Mouse (Mus musculus) small intestine, adult 10 weeks (tissue): Measurements from ENCODE around the gene Brf1. TPM values are rescaled to one million over a fixed set of nuclear protein-coding genes. Genes with fewer than 3 reads are reported as not detected.

Experiments
- polyA plus RNA-seq: library from polyadenylated mRNA; stranded (reverse); fragments of 350-450 nt; fragmentation: Illumina TruSeq; extraction: RNeasy Lipid Tissue Mini Kit (QIAGEN cat#74804); gene quantifications from one replicate; pipeline ENCODE4 v1.2.3, GENCODE M21; 2014; ENCODE audit warnings: low replicate concordance

Brf1 gene
- polyA plus RNA-seq, result 11.7 TPM

GRCm38 (mm10) chr12:113000294-113001132 is at the start of gene Brf1:
Brf1 (minus strand) TSS chr12:113000704.

GRCm38 (mm10) chr12:113013604-113014558 is 13.4 kb upstream of the Brf1 start, which contains the start of gene Pacs2:
Pacs2 (plus strand) TSS chr12:113014508.

GRCm38 (mm10) chr12:112976371-112977073 is 24.0 kb downstream of the Brf1 start, which contains the start of gene Btbd6:
Btbd6 (plus strand) TSS chr12:112976482.

GRCm38 (mm10) chr12:112941776-112942713 is 58.5 kb downstream of the Brf1 start, which contains the start of gene Nudt14:
Nudt14 (minus strand) TSS chr12:112942124.

GRCm38 (mm10) chr12:112929562-112930352 is 70.7 kb downstream of the Brf1 start, which contains the start of gene Jag2:
Jag2 (minus strand) TSS chr12:112929776.

Other genes starting within 250 kb of the Brf1 start
- 0.97 TPM for gene Pld4, start 240.0 kb downstream of the Brf1 start, polyA plus RNA-seq
- 0.37 TPM for gene Ahnak2, start 198.0 kb downstream of the Brf1 start, polyA plus RNA-seq
- 0.33 TPM for gene Clba1, start 191.8 kb downstream of the Brf1 start, polyA plus RNA-seq
- gene Cdca4, start 171.3 kb downstream of the Brf1 start, polyA plus RNA-seq, result 8.3 TPM
- gene Gpr132, start 132.5 kb downstream of the Brf1 start, polyA plus RNA-seq, result 0.63 TPM
- gene Jag2, start 70.9 kb downstream of the Brf1 start, polyA plus RNA-seq, result not detected
- gene Nudt14, start 58.6 kb downstream of the Brf1 start, polyA plus RNA-seq, result not detected
- 0.71 TPM for gene Btbd6, start 24.2 kb downstream of the Brf1 start, polyA plus RNA-seq
- gene Pacs2, start 13.8 kb upstream of the Brf1 start, polyA plus RNA-seq, result 2.8 TPM
- not detected for gene Tex22, start 73.8 kb upstream of the Brf1 start, polyA plus RNA-seq
- gene Mta1, start 97.6 kb upstream of the Brf1 start, polyA plus RNA-seq, result 4.1 TPM
- gene Crip2, start 139.5 kb upstream of the Brf1 start, polyA plus RNA-seq, result not detected
- gene Crip1, start 145.6 kb upstream of the Brf1 start, polyA plus RNA-seq, result 15.7 TPM
- 0.15 TPM for gene Tedc1, start 155.7 kb upstream of the Brf1 start, polyA plus RNA-seq
- gene Tmem121, start 185.2 kb upstream of the Brf1 start, polyA plus RNA-seq, result not detected